Mouse (Mus musculus): ENCODE measurements around the gene Cep83. TPM values are rescaled to one million over a fixed set of nuclear protein-coding genes. Genes with fewer than 3 reads are reported as not detected.

Cep83 gene
- 7.2 TPM for polyA plus RNA-seq (2017; shearing (Covaris generic))

GRCm38 (mm10) chr10:94688420-94689175 lies at the start of gene Cep83:
Cep83 (plus strand) TSS chr10:94688654.

